Mouse (Mus musculus): ENCODE measurements at regions not wholly inside any gene's neighbourhood (a gene's known extent, or its start where the extent isn't known, plus 50 kb on each side); places are given as distances from the start of the nearest gene placed in this dataset.

DNA sequence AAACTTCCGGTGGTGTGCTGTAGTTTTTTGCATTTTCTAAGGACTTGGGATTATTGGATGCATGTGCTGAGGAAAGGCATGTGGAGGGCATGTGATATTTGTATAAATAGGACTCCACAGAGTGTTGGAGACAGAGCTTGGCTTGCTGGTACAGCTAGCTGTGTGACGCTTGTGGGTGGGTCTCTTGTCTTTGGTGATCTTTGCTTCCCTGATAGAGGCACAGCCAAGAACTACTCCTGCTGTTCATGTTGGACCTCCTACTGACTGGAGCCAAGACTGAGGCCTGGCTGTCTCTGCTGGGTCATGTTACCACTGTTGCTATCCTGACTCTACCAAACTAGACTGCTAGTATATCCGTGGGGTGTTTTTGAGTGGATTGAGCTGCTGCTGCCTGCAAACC is 103.1 kb upstream of the Syndig1 start:
- Histone ChIP-seq H3K36me3 (no peaks in the 10 kb centered on the region), H3K9ac (no peak overlapping the region), H3K4me1 (replicated peaks) (no peaks in the 10 kb centered on the region), H3K4me2 (no peak overlapping the region), H3K4me3 (no peak overlapping the region), H3K27ac (ENCODE audit: poor library complexity, severe bottlenecking) (no peak overlapping the region), H3K27me3 (replicated peaks) (no peaks in the 10 kb centered on the region), H3K9me3 (replicated peaks) (no peaks in the 10 kb centered on the region)
- 58% methylated on average over 3 of the region's 3 CpGs for WGBS
- ATAC-seq (ENCODE audit: insufficient number of reproducible peaks, low FRiP score): no peak

DNA sequence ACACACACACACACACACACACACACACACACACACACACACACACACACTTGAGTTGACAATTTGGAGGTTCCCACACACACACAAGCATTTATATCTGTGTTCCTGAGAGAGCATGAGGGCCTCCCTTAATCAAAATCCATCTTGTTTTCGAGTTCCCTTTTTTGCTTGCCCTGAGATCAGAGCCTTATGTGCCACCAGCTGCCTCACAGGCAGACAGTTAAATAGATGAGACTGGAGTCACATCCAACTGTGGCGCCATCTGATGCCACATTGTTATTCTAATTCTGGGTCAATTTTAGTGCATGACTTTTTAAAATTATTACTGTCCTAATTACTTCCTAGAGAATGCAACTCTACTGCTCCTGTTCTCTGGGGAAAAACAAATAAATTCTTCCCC is 91.2 kb upstream of the Syndig1 start:
- Histone ChIP-seq H3K9me3 (replicated peaks) (no peaks in the 10 kb centered on the region), H3K4me3 (no peak overlapping the region), H3K9ac (no peak overlapping the region), H3K27me3 (replicated peaks) (no peaks in the 10 kb centered on the region), H3K27ac (ENCODE audit: poor library complexity, severe bottlenecking) (no peak overlapping the region), H3K36me3 (no peaks in the 10 kb centered on the region), H3K4me1 (replicated peaks) (no peaks in the 10 kb centered on the region), H3K4me2 (no peak overlapping the region)
- WGBS: 71% methylated on average over 2 of the region's 2 CpGs
- no peak for ATAC-seq (ENCODE audit: insufficient number of reproducible peaks, low FRiP score)

DNA sequence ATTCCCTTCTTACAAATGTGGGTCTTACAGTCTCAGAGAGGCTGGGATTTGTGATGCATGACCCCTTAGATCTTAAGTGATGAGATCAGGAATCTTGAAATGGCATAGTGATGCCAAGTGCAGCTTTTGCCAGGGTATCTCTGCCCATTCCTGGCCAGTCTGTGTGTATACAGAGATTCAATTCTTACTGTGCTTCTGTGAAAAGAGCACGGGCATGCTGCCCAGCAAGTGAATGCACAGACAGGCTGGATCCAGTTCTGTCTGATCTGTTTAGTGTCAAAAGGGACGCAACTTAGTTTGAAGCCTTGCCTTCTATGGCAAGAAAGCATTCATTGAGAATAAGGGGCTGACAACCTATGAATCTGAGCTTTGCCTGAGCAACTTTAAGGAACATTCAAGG is 89.1 kb upstream of the Syndig1 start:
- H3K9ac ChIP-seq: no peak overlapping the region
- no peak for ATAC-seq (ENCODE audit: insufficient number of reproducible peaks, low FRiP score)
- no peaks in the 10 kb centered on the region for H3K4me1 ChIP-seq (replicated peaks)
- H3K36me3 ChIP-seq: no peaks in the 10 kb centered on the region
- WGBS: 61% methylated on average over 2 of the region's 2 CpGs
- H3K4me3 ChIP-seq: no peak overlapping the region
- H3K27me3 ChIP-seq (replicated peaks): no peaks in the 10 kb centered on the region
- H3K4me2 ChIP-seq: no peak overlapping the region
- no peaks in the 10 kb centered on the region for H3K9me3 ChIP-seq (replicated peaks)
- no peak overlapping the region for H3K27ac ChIP-seq (ENCODE audit: poor library complexity, severe bottlenecking)

DNA sequence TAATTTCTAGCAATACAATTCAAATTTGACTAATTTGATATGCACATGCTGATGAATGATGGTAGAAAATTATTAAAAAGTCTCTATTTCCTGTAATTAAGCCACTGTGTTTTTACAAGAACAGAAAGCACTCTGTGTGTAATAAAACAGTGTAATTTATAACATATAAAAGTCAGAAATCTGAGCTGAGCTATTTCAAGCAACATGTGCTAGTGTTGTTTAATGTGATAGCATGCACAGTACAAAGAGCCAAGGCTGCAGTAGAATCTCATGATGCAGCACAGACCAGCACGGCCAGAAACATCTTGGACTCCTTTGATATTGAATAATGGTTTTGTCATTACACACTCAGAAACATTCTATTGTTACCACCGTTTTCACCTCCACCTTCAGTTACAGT is 86.3 kb upstream of the Syndig1 start:
- Histone ChIP-seq H3K36me3 (no peaks in the 10 kb centered on the region), H3K9ac (no peak overlapping the region), H3K9me3 (replicated peaks) (no peaks in the 10 kb centered on the region), H3K4me2 (no peak overlapping the region), H3K27ac (ENCODE audit: poor library complexity, severe bottlenecking) (no peak overlapping the region), H3K4me3 (no peak overlapping the region), H3K27me3 (replicated peaks) (no peaks in the 10 kb centered on the region), H3K4me1 (replicated peaks) (no peaks in the 10 kb centered on the region)
- WGBS: 74% methylated on average over 2 of the region's 2 CpGs
- ATAC-seq (ENCODE audit: insufficient number of reproducible peaks, low FRiP score): no peak

DNA sequence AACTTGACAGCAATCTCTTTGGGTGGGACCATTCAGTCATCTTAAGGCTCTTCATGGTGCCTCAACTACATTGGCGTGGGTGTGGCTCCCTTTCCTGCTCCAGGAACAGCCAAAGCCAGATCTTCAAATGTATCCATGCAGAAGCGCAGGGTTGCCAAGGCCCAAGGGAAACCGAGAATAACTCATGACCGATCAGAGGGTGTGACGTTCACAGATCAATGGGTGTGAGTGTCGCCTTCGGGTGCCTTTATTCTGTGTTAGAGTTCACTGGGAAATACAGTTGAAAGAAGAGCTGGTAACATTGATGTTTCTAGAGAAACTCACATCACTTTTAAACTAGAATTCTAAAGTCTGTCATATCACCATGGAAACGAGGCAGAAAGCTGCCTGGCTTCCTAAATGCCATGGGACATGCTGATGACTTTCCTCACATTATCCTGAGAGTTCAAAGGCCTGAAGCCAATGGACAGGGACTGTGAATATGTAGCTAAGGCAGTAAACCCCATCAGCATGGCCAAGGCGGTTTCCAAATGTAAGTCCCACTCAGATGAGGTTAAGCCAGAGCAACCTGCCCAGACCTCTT is 80.7 kb upstream of the Syndig1 start:
- H3K27me3 ChIP-seq (replicated peaks): no peaks in the 10 kb centered on the region
- H3K36me3 ChIP-seq: no peaks in the 10 kb centered on the region
- ATAC-seq (ENCODE audit: insufficient number of reproducible peaks, low FRiP score): no peak
- no peaks in the 10 kb centered on the region for H3K9me3 ChIP-seq (replicated peaks)
- 76% methylated on average over 9 of the region's 9 CpGs for WGBS
- no peaks in the 10 kb centered on the region for H3K4me1 ChIP-seq (replicated peaks)
- H3K27ac ChIP-seq (ENCODE audit: poor library complexity, severe bottlenecking): no peak overlapping the region
- H3K4me3 ChIP-seq: no peak overlapping the region
- H3K9ac ChIP-seq: no peak overlapping the region
- H3K4me2 ChIP-seq: no peak overlapping the region

DNA sequence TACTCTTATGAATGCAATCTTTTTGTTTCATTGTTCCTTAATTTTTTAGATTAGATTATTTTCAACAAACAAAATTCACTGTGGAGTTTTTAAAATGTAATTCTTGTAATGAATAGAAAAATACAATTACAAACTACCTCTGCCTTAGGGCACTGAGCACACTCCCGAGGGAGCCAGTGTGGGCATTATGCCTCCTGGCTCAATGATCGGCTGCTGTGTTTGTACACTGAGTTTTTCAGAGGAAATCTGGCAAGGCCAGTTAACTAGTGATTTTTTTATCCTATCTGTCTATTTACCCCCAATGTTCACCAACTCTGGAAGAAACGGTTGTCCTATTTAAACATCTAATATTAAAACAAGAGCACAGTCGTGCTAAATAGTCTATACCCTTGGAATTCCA is 69.9 kb upstream of the Syndig1 start:
- no peaks in the 10 kb centered on the region for H3K4me1 ChIP-seq (replicated peaks)
- H3K9ac ChIP-seq: no peak overlapping the region
- H3K4me3 ChIP-seq: no peak overlapping the region
- H3K36me3 ChIP-seq: no peaks in the 10 kb centered on the region
- 75% methylated on average over 4 of the region's 4 CpGs for WGBS
- no peaks in the 10 kb centered on the region for H3K9me3 ChIP-seq (replicated peaks)
- H3K27me3 ChIP-seq (replicated peaks): no peaks in the 10 kb centered on the region
- no peak overlapping the region for H3K27ac ChIP-seq (ENCODE audit: poor library complexity, severe bottlenecking)
- no peak for ATAC-seq (ENCODE audit: insufficient number of reproducible peaks, low FRiP score)
- H3K4me2 ChIP-seq: no peak overlapping the region

DNA sequence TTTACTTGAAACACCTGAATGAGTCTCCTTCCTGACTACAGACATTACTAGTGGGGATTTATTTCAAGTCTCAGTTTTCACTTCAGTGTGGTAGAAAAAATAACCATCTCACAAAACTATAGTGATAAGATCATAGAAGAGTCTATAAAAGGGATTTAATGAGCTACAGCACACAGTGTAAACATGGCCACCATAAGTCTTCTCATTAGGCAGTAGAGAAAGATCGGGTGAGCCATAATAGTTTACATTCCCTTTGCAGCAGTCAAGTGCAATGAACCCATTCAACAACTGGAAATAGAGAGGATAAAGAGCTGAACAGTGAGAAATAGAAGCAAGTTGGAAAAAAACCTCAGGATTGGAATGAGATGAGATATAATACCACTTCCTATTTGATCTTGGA is 65.1 kb upstream of the Syndig1 start:
- WGBS: 76% methylated on average over 1 of the region's 1 CpGs
- no peak overlapping the region for H3K4me3 ChIP-seq
- ATAC-seq (ENCODE audit: insufficient number of reproducible peaks, low FRiP score): no peak
- no peaks in the 10 kb centered on the region for H3K27me3 ChIP-seq (replicated peaks)
- H3K9ac ChIP-seq: no peak overlapping the region
- no peak overlapping the region for H3K4me2 ChIP-seq
- no peaks in the 10 kb centered on the region for H3K36me3 ChIP-seq
- no peaks in the 10 kb centered on the region for H3K4me1 ChIP-seq (replicated peaks)
- no peak overlapping the region for H3K27ac ChIP-seq (ENCODE audit: poor library complexity, severe bottlenecking)
- no peaks in the 10 kb centered on the region for H3K9me3 ChIP-seq (replicated peaks)

DNA sequence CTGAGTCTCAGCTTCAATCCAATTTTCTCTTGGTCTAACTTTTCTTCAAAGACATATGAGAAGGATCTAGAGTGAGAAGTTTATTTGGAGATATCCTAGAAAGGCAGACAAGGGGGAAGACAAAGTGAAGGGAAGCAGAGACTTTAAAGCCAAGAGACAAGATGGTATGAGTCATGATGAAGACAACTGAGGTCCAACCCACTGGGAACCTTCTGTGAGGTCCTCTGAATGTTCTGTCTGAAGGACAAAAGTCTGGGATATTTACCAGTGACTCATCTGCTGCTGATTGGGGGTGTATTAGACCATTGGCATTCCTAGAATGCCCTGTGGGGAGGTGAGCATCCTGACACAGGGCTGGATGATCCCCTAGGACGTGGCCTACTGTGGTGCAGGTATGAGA is 61.0 kb upstream of the Syndig1 start:
- WGBS: 67% methylated on average over 1 of the region's 1 CpGs

DNA sequence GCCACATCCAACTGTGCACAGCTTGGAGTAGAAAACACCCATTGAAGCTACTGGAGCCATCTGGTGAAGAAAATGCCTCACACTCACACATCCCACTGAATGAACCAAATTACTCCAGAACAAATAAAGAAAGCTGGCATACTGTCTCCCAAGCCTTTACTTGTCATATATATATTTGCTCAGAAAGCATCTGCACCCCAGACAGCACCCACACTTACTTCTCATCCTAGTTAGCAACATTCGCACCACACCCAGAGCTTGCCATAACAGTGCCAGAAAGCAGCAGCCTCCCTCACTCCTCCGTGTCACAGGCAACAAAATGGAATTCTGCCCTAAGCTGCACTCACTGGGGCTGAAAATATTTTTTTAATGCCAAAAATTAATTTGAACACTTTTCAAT is 60.5 kb upstream of the Syndig1 start:
- no peak overlapping the region for H3K9ac ChIP-seq
- no peak overlapping the region for H3K4me3 ChIP-seq
- H3K27me3 ChIP-seq (replicated peaks): no peaks in the 10 kb centered on the region
- no peaks in the 10 kb centered on the region for H3K36me3 ChIP-seq
- no peak overlapping the region for H3K27ac ChIP-seq (ENCODE audit: poor library complexity, severe bottlenecking)
- ATAC-seq (ENCODE audit: insufficient number of reproducible peaks, low FRiP score): no peak
- 62% methylated on average over 2 of the region's 2 CpGs for WGBS
- H3K9me3 ChIP-seq (replicated peaks): no peaks in the 10 kb centered on the region
- no peaks in the 10 kb centered on the region for H3K4me1 ChIP-seq (replicated peaks)
- no peak overlapping the region for H3K4me2 ChIP-seq

More for the DNA sequence above, 61.0 kb upstream of the Syndig1 start:
- H3K27ac ChIP-seq (ENCODE audit: poor library complexity, severe bottlenecking): no peak overlapping the region
- no peaks in the 10 kb centered on the region for H3K36me3 ChIP-seq
- H3K9me3 ChIP-seq (replicated peaks): no peaks in the 10 kb centered on the region
- ATAC-seq (ENCODE audit: insufficient number of reproducible peaks, low FRiP score): no peak
- no peak overlapping the region for H3K4me3 ChIP-seq
- no peaks in the 10 kb centered on the region for H3K4me1 ChIP-seq (replicated peaks)
- H3K27me3 ChIP-seq (replicated peaks): no peaks in the 10 kb centered on the region
- no peak overlapping the region for H3K9ac ChIP-seq
- no peak overlapping the region for H3K4me2 ChIP-seq

DNA sequence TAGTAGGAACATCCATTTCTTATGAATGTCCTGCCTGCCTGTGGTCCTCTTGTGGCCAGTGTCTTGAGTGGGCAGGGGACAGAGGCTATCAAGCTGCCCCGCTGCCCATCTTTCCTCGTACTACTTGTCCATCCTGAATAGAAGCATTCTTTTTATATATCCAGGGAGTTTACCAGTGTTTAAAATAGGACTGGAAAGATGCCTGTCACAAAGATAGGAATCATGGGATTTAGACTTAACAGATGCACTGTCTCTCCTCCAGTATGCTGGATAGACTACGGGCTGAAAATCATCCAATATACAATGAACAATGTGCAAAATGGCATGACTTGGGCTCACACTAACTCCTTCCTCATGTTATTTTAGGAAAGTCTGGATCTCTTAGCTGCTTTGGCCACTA is 51.7 kb upstream of the Syndig1 start:
- Histone ChIP-seq H3K4me1 (replicated peaks) (no peaks in the 10 kb centered on the region), H3K36me3 (no peaks in the 10 kb centered on the region), H3K27me3 (replicated peaks) (no peaks in the 10 kb centered on the region), H3K4me2 (no peak overlapping the region), H3K27ac (ENCODE audit: poor library complexity, severe bottlenecking) (no peak overlapping the region), H3K9me3 (replicated peaks) (no peaks in the 10 kb centered on the region), H3K9ac (no peak overlapping the region), H3K4me3 (no peak overlapping the region)
- 79% methylated on average over 3 of the region's 3 CpGs for WGBS
- no peak for ATAC-seq (ENCODE audit: insufficient number of reproducible peaks, low FRiP score)
